Mouse (Mus musculus) liver, embryonic 12.5 days (tissue): ENCODE measurements around the gene Klf1. TPM values are rescaled to one million over a fixed set of nuclear protein-coding genes. Genes with fewer than 3 reads are reported as not detected.
"Not testable (repeated sequence)": the region's sequence is repeated elsewhere in the genome, so short reads cannot be mapped to it uniquely, and the experiment has no call there.

Experiments used
- ATAC-seq: fragments of 200-750 bp; cut with Nextera tagmentation; 2 replicates; pipeline ENCODE4 v1.8.0; 2017; ENCODE audit warnings: moderate number of reproducible peaks, mild to moderate bottlenecking, moderate library complexity
- H3K27ac ChIP-seq: fragments of 300-500 bp; sonication (generic); 2 replicates; pipeline ENCODE4 v1.5.1; 2016; ENCODE audit warnings: mild to moderate bottlenecking
- H3K27me3 ChIP-seq: fragments of 300-500 bp; sonication (generic); replicated peaks from 2 replicates; pipeline ENCODE4 v1.6.1; 2016; ENCODE audit warnings: mild to moderate bottlenecking, moderate library complexity
- H3K36me3 ChIP-seq: fragments of 300-500 bp; sonication (generic); 2 replicates; pipeline ENCODE4 v1.6.1; 2016; ENCODE audit warnings: mild to moderate bottlenecking, moderate library complexity
- H3K4me1 ChIP-seq: fragments of 300-500 bp; sonication (generic); 2 replicates; pipeline ENCODE4 v1.6.1; 2016
- H3K4me2 ChIP-seq: fragments of 300-500 bp; sonication (generic); 2 replicates; pipeline ENCODE4 v1.6.1; 2016; ENCODE audit warnings: mild to moderate bottlenecking, moderate library complexity
- H3K4me3 ChIP-seq: fragments of 300-500 bp; sonication (generic); 2 replicates; pipeline ENCODE4 v1.5.1; 2016; ENCODE audit warnings: mild to moderate bottlenecking, moderate library complexity
- H3K9ac ChIP-seq: fragments of 300-500 bp; sonication (generic); 2 replicates; pipeline ENCODE4 v1.6.1; 2016; ENCODE audit warnings: mild to moderate bottlenecking, moderate library complexity
- H3K9me3 ChIP-seq: fragments of 300-500 bp; sonication (generic); replicated peaks from 2 replicates; pipeline ENCODE4 v1.6.1; 2016; ENCODE audit warnings: mild to moderate bottlenecking, moderate library complexity
- WGBS: fragments of 180-500 bp; shearing (Covaris S2); methylation state at CpG from one replicate; pipeline ENCODE4 v1.1.7; 2016; ENCODE audit not compliant: insufficient replicate concordance; 5-methylcytosine and 5-hydroxymethylcytosine counted together
- polyA plus RNA-seq: library from polyadenylated mRNA; unstranded; fragments of >200 nt; fragmentation: Nextera tagmentation; extraction: Ambion mirVana; gene quantifications from 2 replicates; pipeline ENCODE4 v1.2.1, GENCODE M21; 2016

Klf1 gene
- polyA plus RNA-seq, 1 experiment from 2014 or later: 552 TPM

GRCm38 (mm10) chr8:84889141-84889540, 12.6 kb upstream of the Klf1 start:
- Histone ChIP-seq H3K4me3 (no peak overlapping the region), H3K27ac (no peak overlapping the region), H3K9ac (no peak overlapping the region), H3K4me2 (no peak overlapping the region), H3K9me3 (no peaks in the 10 kb centered on the region), H3K4me1 (peaks cover 35% of the 10 kb centered on the region), H3K36me3 (peaks cover 79% of the 10 kb centered on the region), H3K27me3 (no peaks in the 10 kb centered on the region)
- ATAC-seq: no peak
- 100% methylated on average over 1 of the region's 1 CpGs for WGBS

- Histone ChIP-seq H3K4me2 (peak overlapping the region; percentile 85), H3K27ac (peak overlapping the region; percentile 82), H3K36me3 (peaks cover 39% of the 10 kb centered on the region), H3K4me3 (peak overlapping the region; percentile 80), H3K4me1 (peaks cover 40% of the 10 kb centered on the region), H3K9ac (peak overlapping the region; percentile 83), H3K9me3 (no peaks in the 10 kb centered on the region), H3K27me3 (no peaks in the 10 kb centered on the region)
- 12% methylated on average over 31 of the region's 31 CpGs for WGBS
- peak; percentile 6; the same call in 1 of the 2 replicates for ATAC-seq
Observed at GRCm38 (mm10) chr8:84892993-84893708, 8.6 kb upstream of the Klf1 start.

GRCm38 (mm10) chr8:84893709-84894134, 8.0 kb upstream of the Klf1 start, which contains the start of gene Gcdh:
TSS of gene Gcdh (minus strand) at chr8:84893921.
- Histone ChIP-seq H3K4me2 (peak within 1 kb of the TSS; percentile 85), H3K4me1 (peaks cover 45% of the 10 kb centered on the region), H3K4me3 (peak within 1 kb of the TSS; percentile 80), H3K27ac (peak within 1 kb of the TSS; percentile 82), H3K27me3 (no peaks in the 10 kb centered on the region), H3K9me3 (no peaks in the 10 kb centered on the region), H3K9ac (peak within 1 kb of the TSS; percentile 83), H3K36me3 (peaks cover 34% of the 10 kb centered on the region)
- under 1% methylated on average over 11 of the region's 11 CpGs for WGBS
- peak; percentile 96 for ATAC-seq

GRCm38 (mm10) chr8:84895963-84896362, 5.8 kb upstream of the Klf1 start:
- H3K4me3 ChIP-seq: no peak overlapping the region
- H3K4me1 ChIP-seq: peaks cover 67% of the 10 kb centered on the region
- WGBS: 74% methylated on average over 5 of the region's 5 CpGs
- no peaks in the 10 kb centered on the region for H3K27me3 ChIP-seq
- peaks cover 15% of the 10 kb centered on the region for H3K36me3 ChIP-seq
- no peak overlapping the region for H3K27ac ChIP-seq
- no peak for ATAC-seq
- no peak overlapping the region for H3K9ac ChIP-seq
- no peaks in the 10 kb centered on the region for H3K9me3 ChIP-seq
- no peak overlapping the region for H3K4me2 ChIP-seq

- peak overlapping the region; percentile 99 for H3K27ac ChIP-seq
- peaks cover 30% of the 10 kb centered on the region for H3K36me3 ChIP-seq
- peak overlapping the region; percentile 96 for H3K4me2 ChIP-seq
- H3K4me1 ChIP-seq: peaks cover 68% of the 10 kb centered on the region
- peak overlapping the region; percentile 97 for H3K4me3 ChIP-seq
- H3K27me3 ChIP-seq: no peaks in the 10 kb centered on the region
- peak; percentile 83 for ATAC-seq
- peak overlapping the region; percentile 100 for H3K9ac ChIP-seq
- no peaks in the 10 kb centered on the region for H3K9me3 ChIP-seq
- 16% methylated on average over 4 of the region's 4 CpGs for WGBS
Observed at GRCm38 (mm10) chr8:84901071-84901470, 657 bp upstream of the Klf1 start.

- peak overlapping the region; percentile 96 for H3K4me2 ChIP-seq
- WGBS: 3% methylated on average over 24 of the region's 24 CpGs
- H3K9me3 ChIP-seq: no peaks in the 10 kb centered on the region
- peak overlapping the region; percentile 97 for H3K4me3 ChIP-seq
- peak overlapping the region; percentile 100 for H3K9ac ChIP-seq
- H3K27ac ChIP-seq: peak overlapping the region; percentile 99
- H3K27me3 ChIP-seq: no peaks in the 10 kb centered on the region
- H3K36me3 ChIP-seq: peaks cover 44% of the 10 kb centered on the region
- H3K4me1 ChIP-seq: peaks cover 76% of the 10 kb centered on the region
- no peak for ATAC-seq
Observed at GRCm38 (mm10) chr8:84902367-84902919, 715 bp downstream of the Klf1 start.

GRCm38 (mm10) chr8:84902920-84903661, 1.4 kb downstream of the Klf1 start:
- H3K27ac ChIP-seq: peak overlapping the region; percentile 99
- under 1% methylated on average over 67 of the region's 68 CpGs for WGBS
- H3K36me3 ChIP-seq: peaks cover 46% of the 10 kb centered on the region
- H3K9ac ChIP-seq: peak overlapping the region; percentile 100
- H3K4me1 ChIP-seq: peaks cover 76% of the 10 kb centered on the region
- ATAC-seq: peak; percentile 73
- H3K27me3 ChIP-seq: no peaks in the 10 kb centered on the region
- no peaks in the 10 kb centered on the region for H3K9me3 ChIP-seq
- peak overlapping the region; percentile 97 for H3K4me3 ChIP-seq
- peak overlapping the region; percentile 96 for H3K4me2 ChIP-seq

GRCm38 (mm10) chr8:84904351-84904750, 2.6 kb downstream of the Klf1 start:
- Histone ChIP-seq H3K4me2 (peak overlapping the region; percentile 96), H3K27ac (peak overlapping the region; percentile 57), H3K9ac (peak overlapping the region; percentile 100; the same call in 1 of the 2 replicates), H3K4me1 (peaks cover 72% of the 10 kb centered on the region), H3K27me3 (no peaks in the 10 kb centered on the region), H3K36me3 (peaks cover 46% of the 10 kb centered on the region), H3K4me3 (peak overlapping the region; percentile 97), H3K9me3 (no peaks in the 10 kb centered on the region)
- ATAC-seq: no peak
- WGBS: 77% methylated on average over 7 of the region's 7 CpGs

- 87% methylated on average over 9 of the region's 9 CpGs for WGBS
- Histone ChIP-seq H3K36me3 (peaks cover 66% of the 10 kb centered on the region), H3K27ac (peak overlapping the region; percentile 90), H3K4me3 (no peak overlapping the region), H3K27me3 (peaks cover 20% of the 10 kb centered on the region), H3K9ac (no peak overlapping the region), H3K4me2 (peak overlapping the region; percentile 93; the same call in 1 of the 2 replicates), H3K9me3 (no peaks in the 10 kb centered on the region), H3K4me1 (peaks cover 64% of the 10 kb centered on the region)
- no peak for ATAC-seq
Observed at GRCm38 (mm10) chr8:84907037-84907436, 5.3 kb downstream of the Klf1 start.

- 62% methylated on average over 8 of the region's 8 CpGs for WGBS
- peak overlapping the region; percentile 93 for H3K4me2 ChIP-seq
- ATAC-seq: no peak
- peaks cover 25% of the 10 kb centered on the region for H3K27me3 ChIP-seq
- peaks cover 68% of the 10 kb centered on the region for H3K4me1 ChIP-seq
- H3K9ac ChIP-seq: no peak overlapping the region
- H3K9me3 ChIP-seq: no peaks in the 10 kb centered on the region
- peak overlapping the region; percentile 90 for H3K27ac ChIP-seq
- H3K4me3 ChIP-seq: no peak overlapping the region
- peaks cover 66% of the 10 kb centered on the region for H3K36me3 ChIP-seq
Observed at GRCm38 (mm10) chr8:84907493-84907892, 5.8 kb downstream of the Klf1 start.

GRCm38 (mm10) chr8:84907979-84908378, 6.3 kb downstream of the Klf1 start:
- 11% methylated on average over 7 of the region's 7 CpGs for WGBS
- not testable (repeated sequence) for H3K9me3 ChIP-seq
- Histone ChIP-seq H3K27ac (peak overlapping the region; percentile 90), H3K27me3 (peaks cover 30% of the 10 kb centered on the region), H3K4me3 (peak overlapping the region; percentile 71), H3K4me1 (peaks cover 73% of the 10 kb centered on the region), H3K9ac (peak overlapping the region; percentile 55; the same call in 1 of the 2 replicates), H3K4me2 (peak overlapping the region; percentile 93), H3K36me3 (peaks cover 66% of the 10 kb centered on the region)
- ATAC-seq: peak; percentile 13; the same call in 1 of the 2 replicates
